Mouse (Mus musculus): ENCODE data around the gene Rhobtb1. TPM values are rescaled to one million over a fixed set of nuclear protein-coding genes. Genes with fewer than 3 reads are reported as not detected.

Rhobtb1 gene
- polyA plus RNA-seq, 1 experiment: 7.5 TPM

DNA sequence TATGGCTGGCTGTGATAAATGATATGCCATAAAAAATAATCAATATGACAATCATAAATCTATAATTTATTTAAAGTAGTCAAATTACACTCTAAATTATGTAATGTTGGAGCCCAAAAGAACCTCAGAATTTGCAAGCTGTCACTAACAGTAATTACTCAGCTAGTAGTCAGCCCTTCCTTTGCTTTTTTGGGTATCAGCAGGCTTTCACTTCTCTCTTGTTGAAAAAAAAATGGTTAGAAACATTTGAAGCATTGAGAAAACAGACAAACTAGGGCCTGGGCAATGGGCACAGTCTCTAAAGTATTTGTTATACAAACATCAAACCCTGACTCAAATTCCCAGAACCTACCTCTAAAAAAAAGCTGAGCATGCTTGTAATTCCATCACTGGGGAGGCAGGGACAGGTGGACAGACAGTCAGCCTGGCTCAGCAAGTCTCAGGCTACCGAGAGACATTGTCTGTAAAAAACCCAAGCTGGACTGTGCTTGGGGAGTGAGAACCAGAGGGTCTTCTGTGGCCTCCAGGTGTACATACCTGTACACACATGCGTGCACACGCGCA, 66.0 kb downstream of the Rhobtb1 start:
- H3ac ChIP-seq (ENCODE audit: control insufficient read depth, insufficient read length): no peak overlapping the region
- peaks cover 21% of the 10 kb centered on the region for H3K36me3 ChIP-seq (ENCODE audit: control insufficient read depth, insufficient read depth)
- no peaks in the 10 kb centered on the region for H3K79me2 ChIP-seq (ENCODE audit: control insufficient read depth, insufficient read depth)
- TF ChIP-seq MAX (IDR thresholded peaks at IDR 0.05; ENCODE audit: low read depth): no peak
- TF ChIP-seq CEBPB (IDR thresholded peaks at IDR 0.05; ENCODE audit: insufficient read depth, poor library complexity, severe bottlenecking): no peak
- TF ChIP-seq E2F4 (IDR thresholded peaks at IDR 0.05; ENCODE audit: insufficient read depth): no peak
- no peak for TF ChIP-seq TCF12 (IDR thresholded peaks at IDR 0.05; ENCODE audit: insufficient read depth, poor library complexity, severe bottlenecking)
- no peak overlapping the region for H3K4me3 ChIP-seq
- H3K4me2 ChIP-seq (ENCODE audit: low read depth): no peak overlapping the region
- H3K27me3 ChIP-seq (ENCODE audit: control insufficient read depth, insufficient read depth, insufficient read length): no peaks in the 10 kb centered on the region

DNA sequence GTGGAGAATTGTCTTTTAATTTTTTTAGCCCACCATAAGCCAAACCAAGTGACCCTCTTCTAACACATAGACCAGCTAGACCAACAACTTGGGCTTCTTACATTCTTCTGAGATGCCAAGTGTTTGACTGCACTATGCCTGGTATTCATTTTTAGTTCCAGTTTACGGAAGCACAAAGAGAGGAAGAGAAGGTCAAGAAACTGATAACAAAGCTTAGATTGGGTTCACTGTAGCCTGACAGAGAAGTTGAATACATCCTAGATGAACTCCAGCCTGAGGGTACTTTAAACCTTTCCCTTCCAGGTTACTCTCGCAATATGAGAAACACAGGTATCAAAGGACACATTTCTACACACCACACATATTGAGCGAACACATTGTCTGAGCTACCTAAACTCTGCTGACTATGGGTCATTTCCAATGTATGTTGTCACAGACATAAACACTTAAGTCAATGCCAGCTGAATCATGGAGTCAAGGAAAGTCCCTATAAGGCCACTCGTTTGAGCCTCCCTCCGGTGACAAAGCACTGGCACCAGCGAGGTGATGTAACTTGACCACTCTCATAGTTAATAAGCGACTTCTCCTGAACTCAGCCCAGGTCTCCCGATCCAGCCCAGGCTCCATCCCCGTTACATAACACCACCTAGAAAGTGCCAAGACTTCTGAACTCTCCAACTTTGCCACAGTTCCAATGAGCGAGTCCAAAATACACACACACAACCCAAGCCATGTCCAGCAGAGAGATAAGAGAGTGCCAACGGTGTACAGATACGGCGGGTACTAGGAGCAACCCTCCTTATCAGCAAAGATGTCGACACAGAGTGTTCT, 67.4 kb downstream of the Rhobtb1 start:
- no peaks in the 10 kb centered on the region for H3K27me3 ChIP-seq (ENCODE audit: control insufficient read depth, insufficient read depth, insufficient read length)
- H3K4me2 ChIP-seq (ENCODE audit: low read depth): no peak overlapping the region
- no peak overlapping the region for H3ac ChIP-seq (ENCODE audit: control insufficient read depth, insufficient read length)
- peaks cover 21% of the 10 kb centered on the region for H3K36me3 ChIP-seq (ENCODE audit: control insufficient read depth, insufficient read depth)
- H3K4me3 ChIP-seq: no peak overlapping the region
- no peaks in the 10 kb centered on the region for H3K79me2 ChIP-seq (ENCODE audit: control insufficient read depth, insufficient read depth)
- no peak for TF ChIP-seq MYOG (IDR thresholded peaks at IDR 0.05; ENCODE audit: control insufficient read depth in 1 of 3, insufficient read depth in 1 of 3, insufficient read length in 2 of 3, low read depth in 2 of 3)
- TF ChIP-seq SRF (IDR thresholded peaks at IDR 0.05; ENCODE audit: control insufficient read depth, insufficient read length, low read depth): no peak
- no peak for TF ChIP-seq TCF3 (IDR thresholded peaks at IDR 0.05; ENCODE audit: insufficient read length, low read depth)
- TF ChIP-seq POLR2A (IDR thresholded peaks at IDR 0.05; ENCODE audit: insufficient read length, low read depth): no peak

DNA sequence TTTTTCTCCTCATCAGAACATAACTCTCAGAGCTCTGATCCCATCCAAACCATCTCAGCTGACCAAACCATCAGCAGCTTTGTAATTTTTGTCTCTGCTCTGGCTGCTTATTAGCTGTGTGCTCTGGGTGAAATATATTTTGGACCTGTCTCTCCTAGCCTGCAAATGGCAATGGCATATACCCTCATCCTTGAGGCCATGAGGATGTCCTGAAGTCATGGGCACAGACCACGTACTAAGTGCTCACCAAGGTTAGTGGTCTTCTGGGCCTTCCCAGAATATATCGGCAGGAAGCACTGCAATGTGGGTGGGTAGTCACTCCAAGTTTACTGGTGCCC, 68.0 kb downstream of the Rhobtb1 start:
- no peak overlapping the region for H3K4me3 ChIP-seq
- H3K79me2 ChIP-seq (ENCODE audit: control insufficient read depth, insufficient read depth): no peaks in the 10 kb centered on the region
- peaks cover 21% of the 10 kb centered on the region for H3K36me3 ChIP-seq (ENCODE audit: control insufficient read depth, insufficient read depth)
- H3ac ChIP-seq (ENCODE audit: control insufficient read depth, insufficient read length): no peak overlapping the region
- H3K4me2 ChIP-seq (ENCODE audit: low read depth): no peak overlapping the region
- TF ChIP-seq POLR2AphosphoS2 (IDR thresholded peaks at IDR 0.05; ENCODE audit: insufficient read length, low read depth) (no peak), SRF (IDR thresholded peaks at IDR 0.05; ENCODE audit: control insufficient read depth, insufficient read length, low read depth) (no peak), USF1 (IDR thresholded peaks at IDR 0.05; ENCODE audit: low read depth) (no peak), REST (IDR thresholded peaks at IDR 0.05; ENCODE audit: insufficient read depth, insufficient read length) (no peak), TCF12 (IDR thresholded peaks at IDR 0.05; ENCODE audit: insufficient read depth, poor library complexity, severe bottlenecking) (no peak), MAX (IDR thresholded peaks at IDR 0.05; ENCODE audit: low read depth) (no peak), E2F4 (IDR thresholded peaks at IDR 0.05; ENCODE audit: insufficient read depth) (no peak), POLR2A (IDR thresholded peaks at IDR 0.05; ENCODE audit: insufficient read length, low read depth) (no peak), CEBPB (IDR thresholded peaks at IDR 0.05; ENCODE audit: insufficient read depth, poor library complexity, severe bottlenecking) (no peak), TCF3 (IDR thresholded peaks at IDR 0.05; ENCODE audit: insufficient read length, low read depth) (no peak)
- H3K27me3 ChIP-seq (ENCODE audit: control insufficient read depth, insufficient read depth, insufficient read length): no peaks in the 10 kb centered on the region

DNA sequence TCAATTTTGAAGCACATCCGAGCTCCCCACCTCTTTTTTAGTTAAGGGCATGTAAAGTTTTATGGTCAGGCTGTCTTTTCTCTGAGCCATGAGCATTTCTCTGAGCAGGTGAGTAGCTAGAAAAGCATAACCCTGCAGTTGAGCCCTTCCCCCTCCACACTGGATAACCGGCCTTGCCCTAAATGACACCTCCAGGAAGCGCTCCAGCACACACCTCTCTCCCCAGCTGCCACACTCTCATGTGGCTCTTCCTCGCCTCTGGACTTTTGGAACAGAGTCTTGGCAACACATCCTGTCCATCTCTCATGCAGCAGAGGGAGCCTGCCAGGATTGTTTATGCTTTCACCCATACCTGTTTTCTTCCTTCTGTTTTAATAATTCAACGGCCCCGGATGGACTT, 69.1 kb downstream of the Rhobtb1 start:
- no peaks in the 10 kb centered on the region for H3K79me2 ChIP-seq (ENCODE audit: control insufficient read depth, insufficient read depth)
- H3K4me2 ChIP-seq (ENCODE audit: low read depth): no peak overlapping the region
- H3ac ChIP-seq (ENCODE audit: control insufficient read depth, insufficient read length): no peak overlapping the region
- H3K36me3 ChIP-seq (ENCODE audit: control insufficient read depth, insufficient read depth): peaks cover 21% of the 10 kb centered on the region
- TF ChIP-seq CEBPB (IDR thresholded peaks at IDR 0.05; ENCODE audit: insufficient read depth, poor library complexity, severe bottlenecking) (no peak), MYOD1 (IDR thresholded peaks at IDR 0.05; ENCODE audit: control insufficient read depth in 1 of 3, insufficient read length in 2 of 3, low read depth in 2 of 3) (peak in 1 of 3 experiments; percentile 11)
- no peak overlapping the region for H3K4me3 ChIP-seq
- H3K27me3 ChIP-seq (ENCODE audit: control insufficient read depth, insufficient read depth, insufficient read length): no peaks in the 10 kb centered on the region

DNA sequence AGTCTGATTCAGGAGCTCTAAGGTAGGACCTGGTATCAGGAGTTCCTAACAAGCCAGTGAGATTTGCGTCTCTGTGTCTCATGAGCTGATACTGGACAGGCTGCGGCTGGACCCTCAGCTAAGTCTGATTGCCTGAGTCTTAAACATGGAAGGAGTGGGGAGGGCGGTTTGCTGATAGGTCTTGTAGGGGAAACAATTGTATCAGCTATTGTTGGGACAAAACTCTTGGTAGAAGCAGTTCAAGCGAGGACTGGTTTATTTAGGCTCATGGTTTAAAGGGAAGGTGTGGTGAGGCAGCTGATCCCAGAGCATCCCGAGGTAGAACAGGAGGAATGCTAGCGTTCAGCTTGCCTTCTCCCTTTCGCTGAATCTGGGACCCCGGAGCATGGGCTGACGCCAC, 69.9 kb downstream of the Rhobtb1 start:
- no peak overlapping the region for H3K4me3 ChIP-seq
- peaks cover 15% of the 10 kb centered on the region for H3K36me3 ChIP-seq (ENCODE audit: control insufficient read depth, insufficient read depth)
- H3K4me2 ChIP-seq (ENCODE audit: low read depth): no peak overlapping the region
- TF ChIP-seq POLR2A (IDR thresholded peaks at IDR 0.05; ENCODE audit: insufficient read length, low read depth) (no peak), USF1 (IDR thresholded peaks at IDR 0.05; ENCODE audit: low read depth) (no peak), MAX (IDR thresholded peaks at IDR 0.05; ENCODE audit: low read depth) (no peak), MYOD1 (IDR thresholded peaks at IDR 0.05; ENCODE audit: control insufficient read depth in 1 of 3, insufficient read length in 2 of 3, low read depth in 2 of 3) (no peak), POLR2AphosphoS2 (IDR thresholded peaks at IDR 0.05; ENCODE audit: insufficient read length, low read depth) (no peak), TCF3 (IDR thresholded peaks at IDR 0.05; ENCODE audit: insufficient read length, low read depth) (no peak), CEBPB (IDR thresholded peaks at IDR 0.05; ENCODE audit: insufficient read depth, poor library complexity, severe bottlenecking) (no peak), MYOG (IDR thresholded peaks at IDR 0.05; ENCODE audit: control insufficient read depth in 1 of 3, insufficient read depth in 1 of 3, insufficient read length in 2 of 3, low read depth in 2 of 3) (no peak), SRF (IDR thresholded peaks at IDR 0.05; ENCODE audit: control insufficient read depth, insufficient read length, low read depth) (no peak), E2F4 (IDR thresholded peaks at IDR 0.05; ENCODE audit: insufficient read depth) (no peak), TCF12 (IDR thresholded peaks at IDR 0.05; ENCODE audit: insufficient read depth, poor library complexity, severe bottlenecking) (no peak), REST (IDR thresholded peaks at IDR 0.05; ENCODE audit: insufficient read depth, insufficient read length) (no peak)
- no peaks in the 10 kb centered on the region for H3K27me3 ChIP-seq (ENCODE audit: control insufficient read depth, insufficient read depth, insufficient read length)
- H3K79me2 ChIP-seq (ENCODE audit: control insufficient read depth, insufficient read depth): peaks cover 4% of the 10 kb centered on the region
- H3ac ChIP-seq (ENCODE audit: control insufficient read depth, insufficient read length): no peak overlapping the region
